In the genomic region with DNA sequence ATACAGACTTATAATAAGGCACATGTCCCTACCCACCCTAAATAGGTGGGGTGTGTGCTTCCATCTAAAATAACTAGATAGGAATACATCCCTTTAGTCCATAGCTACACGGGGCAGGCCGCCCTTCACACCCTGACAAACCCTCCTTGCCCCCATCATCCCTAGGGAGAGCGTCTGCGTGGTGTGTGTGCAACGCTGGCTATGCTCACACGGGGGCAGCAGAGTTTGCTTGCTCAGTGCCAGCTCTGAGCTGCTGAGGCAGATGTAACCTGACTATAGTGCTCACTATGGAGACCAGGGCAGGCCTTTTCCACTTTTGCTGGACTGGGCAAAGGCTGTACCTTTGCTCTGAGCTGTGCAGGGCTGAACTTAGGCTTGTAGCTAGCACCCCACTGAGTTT, we compare ENCODE assay signal across 7 mouse cellular contexts. TPM values are rescaled to one million over a fixed set of nuclear protein-coding genes. Genes with fewer than 3 reads are reported as not detected.
A peak's percentile ranks its signal among the peaks of the same experiment; 100 is the strongest.
DNase-seq lines count a peak whose midpoint lies in the region; ATAC-seq and TF ChIP-seq lines count a peak whose summit lies in the region.

No protein-coding gene starts in this region.

- peak; percentile 59 for TF ChIP-seq CTCF in Patski (IDR thresholded peaks at IDR 0.05)

- peak; percentile 79 for ATAC-seq in Patski
- peak; percentile 16 for ATAC-seq in forebrain, embryonic 11.5 days (replicated peaks; ENCODE audit: low FRiP score)
- peak; percentile 34 for ATAC-seq in hindbrain, embryonic 12.5 days (ENCODE audit: low FRiP score)

- CTCF ChIA-PET in Patski (lab: Charles Lee): interaction anchor here (0.8 to 2.3 kb wide), 4 partner anchors 8 to 262 kb away, joined by 3 to 10 read pairs (median 4); no protein-coding TSS in a partner anchor

- H3K27me3 ChIP-seq in Patski: no peaks in the 10 kb centered on the region
- no peaks in the 10 kb centered on the region for H3K27me3 ChIP-seq in forebrain, embryonic 11.5 days (ENCODE audit: control insufficient read depth, insufficient read depth, low read length)
- H3K27me3 ChIP-seq in hindbrain, embryonic 12.5 days: no peaks in the 10 kb centered on the region

- WGBS in forebrain, embryonic 11.5 days: 31% methylated on average over 6 of the region's 6 CpGs
- WGBS in hindbrain, embryonic 12.5 days: 44% methylated on average over 6 of the region's 6 CpGs

- peak; percentile 86 for DNase-seq in CD4-positive, CD25-positive, alpha-beta regulatory T cell, adult 2 months (ENCODE audit: low read depth, low spot score)
- peak; percentile 7 for DNase-seq in Patski (ENCODE audit: low read depth, low spot score)
- DNase-seq in forebrain, embryonic 11.5 days (ENCODE audit: low spot score): peak; percentile 76
- DNase-seq in layer of hippocampus, postnatal 36 days: peak; percentile 34 to 41
- DNase-seq in lung, postnatal 36 days: peak; percentile 64
- DNase-seq in right cerebral cortex, postnatal 10 days (ENCODE audit: low spot score in 2 of 2): peak; percentile 45 to 68

- H3K4me3 ChIP-seq in forebrain, embryonic 11.5 days (ENCODE audit: low read depth, low read length): no peak overlapping the region
- H3K4me3 ChIP-seq in hindbrain, embryonic 12.5 days: no peak overlapping the region

- H3K36me3 ChIP-seq in forebrain, embryonic 11.5 days (ENCODE audit: control insufficient read depth, insufficient read depth, low read length): no peaks in the 10 kb centered on the region
- no peaks in the 10 kb centered on the region for H3K36me3 ChIP-seq in hindbrain, embryonic 12.5 days

- H3K4me2 ChIP-seq in forebrain, embryonic 11.5 days (ENCODE audit: low read depth, low read length, severe bottlenecking): no peak overlapping the region
- H3K4me2 ChIP-seq in hindbrain, embryonic 12.5 days (replicated peaks): no peak overlapping the region

- no peaks in the 10 kb centered on the region for H3K4me1 ChIP-seq in forebrain, embryonic 11.5 days (replicated peaks; ENCODE audit: control insufficient read depth, insufficient read depth, low read length)
- no peaks in the 10 kb centered on the region for H3K4me1 ChIP-seq in hindbrain, embryonic 12.5 days

- H3K9me3 ChIP-seq in forebrain, embryonic 11.5 days (ENCODE audit: control insufficient read depth, low read length): no peaks in the 10 kb centered on the region
- H3K9me3 ChIP-seq in hindbrain, embryonic 12.5 days (replicated peaks): no peaks in the 10 kb centered on the region

- in situ Hi-C loops in Patski (cut with MboI; ENCODE audit: low pct_unique_long_range_greater_than_20kb): loop anchor here (5.0 to 25.0 kb wide), 4 partner anchors 260 to 940 kb away; no protein-coding TSS in a partner anchor

- H3K27ac ChIP-seq in forebrain, embryonic 11.5 days (ENCODE audit: low read depth, low read length): no peak overlapping the region
- H3K27ac ChIP-seq in hindbrain, embryonic 12.5 days: no peak overlapping the region

- no peak overlapping the region for H3K9ac ChIP-seq in forebrain, embryonic 11.5 days (ENCODE audit: low read length)
- no peak overlapping the region for H3K9ac ChIP-seq in hindbrain, embryonic 12.5 days

- POLR2A ChIA-PET in Patski (lab: Charles Lee): no interaction called here

RNA-seq across cellular contexts. Expression of gene Tmem121, which starts 37.0 kb away (rescaled TPM):
- polyA plus RNA-seq in Patski (2021): 12.3 TPM
- polyA plus RNA-seq in forebrain, embryonic 11.5 days (2014; fragmentation: Nextera tagmentation; extraction: Ambion mirVana): 17.0 and 20.3 TPM in 2 replicates
- polyA plus RNA-seq in hindbrain, embryonic 12.5 days (2016; fragmentation: Nextera tagmentation; extraction: Ambion mirVana): 22.9 and 23.2 TPM in 2 replicates
- 10 to 100 TPM; 20.5 to 23.8 TPM for total RNA-seq in layer of hippocampus, postnatal 36 days (2021)

Comparison
In these comparisons a context has a peak if more than half of its experiments do, and no peak if none do; other contexts are left out.
1. DNase-seq: peak in every context shown above with its lines; median percentile 86 in CD4-positive, CD25-positive, alpha-beta regulatory T cell, adult 2 months; 76 in forebrain, embryonic 11.5 days; 64 in lung, postnatal 36 days; 56 in right cerebral cortex, postnatal 10 days; 38 in layer of hippocampus, postnatal 36 days; 7 in Patski.
2. ATAC-seq: peak in every context shown above with its lines; median percentile 79 in Patski; 34 in hindbrain, embryonic 12.5 days; 16 in forebrain, embryonic 11.5 days.